ENCODE assay signal across 8 mouse cellular contexts in the genomic region with DNA sequence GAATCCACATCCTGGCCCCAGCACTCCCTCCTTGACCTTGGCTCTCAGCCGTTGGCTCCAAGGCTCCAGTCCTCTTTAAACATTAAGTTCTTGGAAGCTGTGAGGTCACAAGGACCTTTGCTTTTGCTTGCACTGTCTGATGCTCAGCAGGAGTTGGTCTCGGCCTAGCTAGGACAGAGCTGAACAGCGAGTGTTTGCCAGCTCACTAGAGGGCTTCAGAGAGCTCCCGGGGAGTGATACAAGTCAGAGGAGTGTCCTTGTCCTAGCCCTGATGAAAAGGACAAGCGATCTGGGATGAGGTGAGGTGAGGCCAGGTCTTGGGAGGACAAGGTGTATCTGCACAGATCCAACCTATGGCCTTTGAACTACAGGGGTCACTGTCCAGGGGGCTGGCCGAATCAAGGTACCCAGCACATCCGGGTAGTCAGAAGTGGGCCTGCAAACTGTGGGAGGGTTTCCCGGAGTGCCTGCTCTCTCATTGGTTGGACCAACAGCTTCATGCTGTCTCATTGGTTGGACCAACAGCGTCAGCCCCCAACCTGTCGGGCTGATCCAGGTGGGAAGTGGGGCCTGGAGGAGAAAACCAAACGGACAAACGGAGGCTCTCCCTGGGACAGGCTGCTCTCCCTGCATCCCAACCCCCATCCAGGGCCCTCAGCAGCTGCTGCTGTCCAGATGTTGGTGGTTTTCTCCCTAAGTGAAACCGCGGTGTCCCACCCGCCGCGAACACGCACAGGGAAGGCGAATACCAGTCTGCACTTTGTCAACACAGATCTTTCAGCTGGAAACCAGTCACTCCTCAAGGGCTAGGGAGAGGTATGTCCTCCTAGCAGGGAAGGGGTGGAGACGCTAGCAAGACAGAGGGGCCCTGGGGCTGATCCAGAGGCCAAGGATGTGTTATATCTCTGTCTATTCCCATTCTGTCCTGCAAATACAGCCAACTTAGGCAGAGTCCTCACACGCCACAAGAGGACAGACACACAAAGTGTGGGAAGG. TPM values are rescaled to one million over a fixed set of nuclear protein-coding genes. Genes with fewer than 3 reads are reported as not detected.
A peak's percentile ranks its signal among the peaks of the same experiment; 100 is the strongest.
DNase-seq lines count a peak whose midpoint lies in the region; ATAC-seq and TF ChIP-seq lines count a peak whose summit lies in the region.
"Had no signal": no experiment of that assay in that cellular context is flagged by ENCODE, and none has a peak within 500 bp of the region (broad histone marks: within the 10 kb centered on the region; RNA-seq: fewer than 3 reads in every experiment).

No protein-coding gene starts in this region.

- peak overlapping the region; percentile 36; the same call in 1 of the 2 replicates for H3K4me2 ChIP-seq in kidney, postnatal 0 days (ENCODE audit: low read length)

- H3K27me3 ChIP-seq in forebrain, embryonic 10.5 days (ENCODE audit: poor library complexity, severe bottlenecking): peaks cover 30% of the 10 kb centered on the region
- no peaks in the 10 kb centered on the region for H3K27me3 ChIP-seq in kidney, postnatal 0 days (ENCODE audit: insufficient read depth, low read length)

- no peaks in the 10 kb centered on the region for H3K36me3 ChIP-seq in forebrain, embryonic 10.5 days (replicated peaks)
- no peaks in the 10 kb centered on the region for H3K36me3 ChIP-seq in kidney, postnatal 0 days (ENCODE audit: insufficient read depth, low read length)

- 0 out of 2 replicates have a peak overlapping the region, but pooled peaks have one; percentile 25 for H3K27ac ChIP-seq in forebrain, embryonic 10.5 days
- no peak overlapping the region for H3K27ac ChIP-seq in kidney, postnatal 0 days

- peak; percentile 49; the same call in 1 of the 2 replicates for ATAC-seq in kidney, postnatal 0 days (replicated peaks; ENCODE audit: low FRiP score, low read depth)

- H3K9ac ChIP-seq in kidney, postnatal 0 days (ENCODE audit: low read depth, low read length): no peak overlapping the region

- no peaks in the 10 kb centered on the region for H3K9me3 ChIP-seq in forebrain, embryonic 10.5 days
- no peaks in the 10 kb centered on the region for H3K9me3 ChIP-seq in kidney, postnatal 0 days (replicated peaks; ENCODE audit: low read length)

- H3K4me3 ChIP-seq in forebrain, embryonic 10.5 days: peak overlapping the region; percentile 43
- no peak overlapping the region for H3K4me3 ChIP-seq in kidney, postnatal 0 days (replicated peaks; ENCODE audit: low read depth, low read length)

- intact Hi-C loops in left cerebral cortex, postnatal 14 days (cut with DNase I): no loop called here

- peaks cover 11% of the 10 kb centered on the region for H3K4me1 ChIP-seq in forebrain, embryonic 10.5 days
- H3K4me1 ChIP-seq in kidney, postnatal 0 days (replicated peaks; ENCODE audit: insufficient read depth, low read length): no peaks in the 10 kb centered on the region

- TF ChIP-seq CTCF in kidney, postnatal 0 days (IDR thresholded peaks at IDR 0.05; ENCODE audit: low read depth): no peak

- peak; percentile 57 for DNase-seq in embryo, embryonic 10 days (ENCODE audit: low spot score)
- peak; percentile 45 for DNase-seq in forebrain, embryonic 10.5 days (ENCODE audit: extremely low spot score, low spot score)
- no peak for DNase-seq in kidney, postnatal 0 days (ENCODE audit: low spot score)
- peak; percentile 67 for DNase-seq in lung, postnatal 25 days (ENCODE audit: low spot score)
- DNase-seq in yolk sac, embryonic 10.5 days (ENCODE audit: low spot score): peak; percentile 84
- no peak for DNase-seq in left cerebral cortex, postnatal 14 days (ENCODE audit: low spot score in 2 of 2)
- no peak for DNase-seq in spleen, postnatal 14 days (ENCODE audit: low spot score in 2 of 2)

- 20% methylated on average over 21 of the region's 21 CpGs for WGBS in forebrain, embryonic 10.5 days
- WGBS in kidney, postnatal 0 days: 26% methylated on average over 21 of the region's 21 CpGs

RNA-seq across cellular contexts. Expression of a gene that starts 15.0 kb away (rescaled TPM):
- 115 and 127 TPM in 2 replicates for polyA plus RNA-seq in forebrain, embryonic 10.5 days (2016; fragmentation: Nextera tagmentation; extraction: Ambion mirVana)
- 16.7 and 18.4 TPM in 2 replicates for polyA plus RNA-seq in kidney, postnatal 0 days (2015; fragmentation: Nextera tagmentation; extraction: Ambion mirVana)
- 1 to 10 TPM; 2.4 to 3.4 TPM for total RNA-seq in left cerebral cortex, postnatal 14 days (2021)

RNA-seq across cellular contexts. Expression of a gene that starts 19.8 kb away (rescaled TPM):
- not detected in 2 replicates for polyA plus RNA-seq in forebrain, embryonic 10.5 days (2016; fragmentation: Nextera tagmentation; extraction: Ambion mirVana)
- polyA plus RNA-seq in kidney, postnatal 0 days (2015; fragmentation: Nextera tagmentation; extraction: Ambion mirVana): not detected in 2 replicates
- total RNA-seq in left cerebral cortex, postnatal 14 days (2021): not detected
- total RNA-seq: common myeloid progenitor, adult 5-6 weeks had no signal

RNA-seq across cellular contexts. Expression of a gene that starts 33.0 kb away (rescaled TPM):
- 9.5 and 11.3 TPM in 2 replicates for polyA plus RNA-seq in forebrain, embryonic 10.5 days (2016; fragmentation: Nextera tagmentation; extraction: Ambion mirVana)
- 6.1 and 7.7 TPM in 2 replicates for polyA plus RNA-seq in kidney, postnatal 0 days (2015; fragmentation: Nextera tagmentation; extraction: Ambion mirVana)
- 10 to 100 TPM; 12.9 to 15.4 TPM for total RNA-seq in left cerebral cortex, postnatal 14 days (2021)

Comparison
In these comparisons a context has a peak if more than half of its experiments do, and no peak if none do; other contexts are left out.
1. DNase-seq: peak in embryo, embryonic 10 days (single experiment), forebrain, embryonic 10.5 days (single experiment), lung, postnatal 25 days (single experiment) and yolk sac, embryonic 10.5 days (single experiment); none in kidney, postnatal 0 days (single experiment), left cerebral cortex, postnatal 14 days (0 of 2) and spleen, postnatal 14 days (0 of 2).